Mouse (Mus musculus) lung, embryonic 15.5 days (tissue): ENCODE results near the gene Ift57. TPM values are rescaled to one million over a fixed set of nuclear protein-coding genes. Genes with fewer than 3 reads are reported as not detected.

ENCODE experiments used
- ATAC-seq: fragments of 200-750 bp; cut with Nextera tagmentation; 2 replicates; pipeline ENCODE4 v1.8.0; 2017; ENCODE audit warnings: moderate number of reproducible peaks, borderline replicate concordance; ENCODE audit not compliant: low FRiP score, low TSS enrichment; ENCODE audit errors: extremely low read depth
- H3K27ac ChIP-seq: fragments of 300-500 bp; sonication (generic); 2 replicates; pipeline ENCODE4 v1.5.1; 2015; ENCODE audit warnings: moderate library complexity, mild to moderate bottlenecking, inconsistent platforms
- H3K27me3 ChIP-seq: fragments of 300-500 bp; sonication (generic); 2 replicates; pipeline ENCODE4 v1.6.1; 2015; ENCODE audit warnings: inconsistent platforms
- H3K36me3 ChIP-seq: fragments of 300-500 bp; sonication (generic); 2 replicates; pipeline ENCODE4 v1.6.1; 2015; ENCODE audit warnings: inconsistent platforms
- H3K4me1 ChIP-seq: fragments of 300-500 bp; sonication (generic); 2 replicates; pipeline ENCODE4 v1.6.1; 2015; ENCODE audit warnings: inconsistent platforms
- H3K4me2 ChIP-seq: fragments of 300-500 bp; sonication (generic); 2 replicates; pipeline ENCODE4 v1.6.1; 2015; ENCODE audit warnings: inconsistent platforms, mild to moderate bottlenecking, moderate library complexity
- H3K4me3 ChIP-seq: fragments of 300-500 bp; sonication (generic); 2 replicates; pipeline ENCODE4 v1.5.1; 2015; ENCODE audit warnings: mild to moderate bottlenecking, inconsistent platforms
- H3K9ac ChIP-seq: fragments of 300-500 bp; sonication (generic); 2 replicates; pipeline ENCODE4 v1.6.1; 2015; ENCODE audit warnings: inconsistent platforms
- H3K9me3 ChIP-seq: fragments of 300-500 bp; sonication (generic); 2 replicates; pipeline ENCODE4 v1.6.1; 2016; ENCODE audit warnings: inconsistent platforms
- WGBS: fragments of 180-500 bp; shearing (Covaris S2); methylation state at CpG from one replicate; pipeline ENCODE4 v1.1.7; 2015; 5-methylcytosine and 5-hydroxymethylcytosine counted together
- polyA plus RNA-seq: library from polyadenylated mRNA; unstranded; fragments of >200 nt; fragmentation: Nextera tagmentation; extraction: Ambion mirVana; gene quantifications from 2 replicates; pipeline ENCODE4 v1.2.1, GENCODE M21; 2015

The Ift57 gene
- polyA plus RNA-seq, 1 experiment from 2014 or later = 31.4 TPM

- H3K4me3 ChIP-seq = no peak overlapping the region
- no peak overlapping the region for H3K9ac ChIP-seq
- H3K27me3 ChIP-seq = no peaks in the 10 kb centered on the region
- H3K4me1 ChIP-seq = no peaks in the 10 kb centered on the region
- no peak for ATAC-seq
- 64% methylated on average over 17 of the region's 17 CpGs for WGBS
- H3K4me2 ChIP-seq = no peak overlapping the region
- H3K9me3 ChIP-seq = no peaks in the 10 kb centered on the region
- 0 out of 2 replicates have a peak, but pooled peaks cover 3% of the 10 kb centered on the region for H3K36me3 ChIP-seq
- H3K27ac ChIP-seq = no peak overlapping the region
Measured at GRCm38 (mm10) chr16:49760517-49761203, 61.6 kb downstream of the Ift57 start.

GRCm38 (mm10) chr16:49761981-49762380, 62.9 kb downstream of the Ift57 start:
- Histone ChIP-seq H3K27me3 (no peaks in the 10 kb centered on the region), H3K36me3 (0 out of 2 replicates have a peak, but pooled peaks cover 3% of the 10 kb centered on the region), H3K4me1 (no peaks in the 10 kb centered on the region), H3K9me3 (no peaks in the 10 kb centered on the region), H3K27ac (no peak overlapping the region), H3K4me2 (no peak overlapping the region), H3K9ac (no peak overlapping the region), H3K4me3 (no peak overlapping the region)
- ATAC-seq = no peak
- 76% methylated on average over 5 of the region's 5 CpGs for WGBS

GRCm38 (mm10) chr16:49766326-49766725, 67.3 kb downstream of the Ift57 start:
- no peaks in the 10 kb centered on the region for H3K9me3 ChIP-seq
- H3K4me1 ChIP-seq = no peaks in the 10 kb centered on the region
- no peak overlapping the region for H3K4me2 ChIP-seq
- 0 out of 2 replicates have a peak, but pooled peaks have one; percentile 55 for ATAC-seq
- 45% methylated on average over 3 of the region's 3 CpGs for WGBS
- H3K4me3 ChIP-seq = no peak overlapping the region
- H3K9ac ChIP-seq = no peak overlapping the region
- no peaks in the 10 kb centered on the region for H3K27me3 ChIP-seq
- H3K27ac ChIP-seq = no peak overlapping the region
- H3K36me3 ChIP-seq = 0 out of 2 replicates have a peak, but pooled peaks cover 3% of the 10 kb centered on the region

GRCm38 (mm10) chr16:49768491-49769031, 69.5 kb downstream of the Ift57 start:
- Histone ChIP-seq H3K27ac (no peak overlapping the region), H3K4me3 (no peak overlapping the region), H3K9me3 (no peaks in the 10 kb centered on the region), H3K4me2 (no peak overlapping the region), H3K4me1 (no peaks in the 10 kb centered on the region), H3K9ac (no peak overlapping the region), H3K36me3 (0 out of 2 replicates have a peak, but pooled peaks cover 2% of the 10 kb centered on the region), H3K27me3 (no peaks in the 10 kb centered on the region)
- 84% methylated on average over 4 of the region's 4 CpGs for WGBS
- ATAC-seq = no peak

GRCm38 (mm10) chr16:49769831-49770261, 70.8 kb downstream of the Ift57 start:
- H3K27me3 ChIP-seq = no peaks in the 10 kb centered on the region
- no peaks in the 10 kb centered on the region for H3K4me1 ChIP-seq
- H3K9ac ChIP-seq = no peak overlapping the region
- no peak overlapping the region for H3K27ac ChIP-seq
- ATAC-seq = no peak
- H3K4me3 ChIP-seq = no peak overlapping the region
- no peaks in the 10 kb centered on the region for H3K9me3 ChIP-seq
- WGBS = 64% methylated on average over 2 of the region's 2 CpGs
- no peaks in the 10 kb centered on the region for H3K36me3 ChIP-seq
- no peak overlapping the region for H3K4me2 ChIP-seq

- Histone ChIP-seq H3K27me3 (no peaks in the 10 kb centered on the region), H3K9me3 (no peaks in the 10 kb centered on the region), H3K9ac (no peak overlapping the region), H3K4me1 (no peaks in the 10 kb centered on the region), H3K4me3 (no peak overlapping the region), H3K27ac (no peak overlapping the region), H3K4me2 (no peak overlapping the region), H3K36me3 (no peaks in the 10 kb centered on the region)
- 78% methylated on average over 12 of the region's 12 CpGs for WGBS
- ATAC-seq = no peak
Measured at GRCm38 (mm10) chr16:49770320-49771189, 71.5 kb downstream of the Ift57 start.

GRCm38 (mm10) chr16:49771609-49772396, 72.8 kb downstream of the Ift57 start:
- Histone ChIP-seq H3K4me3 (no peak overlapping the region), H3K36me3 (no peaks in the 10 kb centered on the region), H3K27me3 (no peaks in the 10 kb centered on the region), H3K27ac (no peak overlapping the region), H3K9ac (no peak overlapping the region), H3K9me3 (no peaks in the 10 kb centered on the region), H3K4me1 (no peaks in the 10 kb centered on the region), H3K4me2 (no peak overlapping the region)
- 70% methylated on average over 7 of the region's 7 CpGs for WGBS
- ATAC-seq = no peak

GRCm38 (mm10) chr16:49772576-49772975, 73.5 kb downstream of the Ift57 start:
- WGBS = 25% methylated on average over 1 of the region's 1 CpGs
- ATAC-seq = no peak

GRCm38 (mm10) chr16:49773068-49773467, 74.0 kb downstream of the Ift57 start:
- 79% methylated on average over 1 of the region's 1 CpGs for WGBS
- H3K9me3 ChIP-seq = no peaks in the 10 kb centered on the region

More at GRCm38 (mm10) chr16:49772576-49772975, 73.5 kb downstream of the Ift57 start:
- H3K36me3 ChIP-seq = no peaks in the 10 kb centered on the region
- no peak overlapping the region for H3K4me2 ChIP-seq
- H3K4me1 ChIP-seq = no peaks in the 10 kb centered on the region
- H3K9me3 ChIP-seq = no peaks in the 10 kb centered on the region
- no peaks in the 10 kb centered on the region for H3K27me3 ChIP-seq
- no peak overlapping the region for H3K4me3 ChIP-seq
- H3K9ac ChIP-seq = no peak overlapping the region
- H3K27ac ChIP-seq = no peak overlapping the region

GRCm38 (mm10) chr16:49774059-49775001, 75.3 kb downstream of the Ift57 start:
- 76% methylated on average over 18 of the region's 18 CpGs for WGBS
- H3K27ac ChIP-seq = no peak overlapping the region
- H3K4me2 ChIP-seq = no peak overlapping the region

More at GRCm38 (mm10) chr16:49773068-49773467, 74.0 kb downstream of the Ift57 start:
- Histone ChIP-seq H3K27me3 (no peaks in the 10 kb centered on the region), H3K4me1 (no peaks in the 10 kb centered on the region), H3K36me3 (no peaks in the 10 kb centered on the region), H3K27ac (no peak overlapping the region), H3K4me2 (no peak overlapping the region), H3K4me3 (no peak overlapping the region), H3K9ac (no peak overlapping the region)
- no peak for ATAC-seq

More at GRCm38 (mm10) chr16:49774059-49775001, 75.3 kb downstream of the Ift57 start:
- no peaks in the 10 kb centered on the region for H3K9me3 ChIP-seq
- H3K9ac ChIP-seq = no peak overlapping the region
- no peak for ATAC-seq
- no peaks in the 10 kb centered on the region for H3K4me1 ChIP-seq
- H3K36me3 ChIP-seq = no peaks in the 10 kb centered on the region
- no peaks in the 10 kb centered on the region for H3K27me3 ChIP-seq
- no peak overlapping the region for H3K4me3 ChIP-seq
